Mouse (Mus musculus) erythroblast, embryonic 14.5 days (primary cell): Measurements from ENCODE around the gene Ntpcr.

Experiments
- GATA1 ChIP-seq: IDR thresholded peaks from 2 replicates; pipeline ENCODE4 v1.6.1; 2012; ENCODE audit warnings: low read length, inconsistent platforms, mixed read lengths
- TAL1 ChIP-seq: IDR thresholded peaks from 3 replicates; pipeline ENCODE4 v1.6.1; 2012; ENCODE audit warnings: low read length, inconsistent platforms, mixed read lengths

DNA sequence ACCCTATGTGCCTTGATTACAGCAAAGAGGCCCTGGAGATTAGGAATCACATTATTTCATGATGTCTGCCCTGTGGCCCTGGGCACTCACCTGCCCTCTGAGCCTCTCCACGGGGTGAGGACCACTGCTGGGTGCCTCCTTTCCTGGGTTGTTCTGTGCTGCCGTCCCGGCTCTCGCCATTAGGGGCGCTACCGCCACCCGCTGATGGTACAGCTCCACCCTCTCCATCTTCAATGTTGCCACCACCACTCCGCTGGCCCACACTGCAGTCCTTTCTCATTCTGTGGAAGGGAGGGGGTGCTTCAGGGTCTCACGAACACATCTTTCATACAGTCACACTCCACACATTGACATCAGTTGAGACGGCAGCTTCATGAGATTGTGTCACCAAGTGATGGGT, 29.3 kb downstream of the Ntpcr start:
- no peak for TF ChIP-seq GATA1
- TF ChIP-seq TAL1: no peak
